9 mouse cellular contexts compared by ENCODE assay signal in genomic region chr9:73223111-73223510, GRCm38 (mm10).
"Had no signal": no experiment of that assay in that cellular context is flagged by ENCODE, and none has a peak within 500 bp of the region (broad histone marks: within the 10 kb centered on the region; RNA-seq: fewer than 3 reads in every experiment).

No protein-coding gene starts in this region.

- DNase-seq: kidney, postnatal 25 days; layer of hippocampus, adult 9-11 months; liver; lung, adult 18-20 months; right cerebral cortex, adult 18-20 months; right cerebral cortex, postnatal 14 days; right cerebral cortex, postnatal 4 days; thymus, adult 18-20 months; thymus, postnatal 36 days had no signal
